Mouse (Mus musculus): ENCODE data around the gene Draxin.
A peak's percentile ranks its signal among the peaks of the same experiment; 100 is the strongest.

Gene Draxin

GRCm38 (mm10) chr4:148114758-148115391 lies 15.6 kb downstream of the Draxin start:
- peak; percentile 73 for DNase-seq (ENCODE audit: low spot score)

- no peak for DNase-seq (ENCODE audit: low spot score)
Observed at GRCm38 (mm10) chr4:148112519-148112918, 18.0 kb downstream of the Draxin start.

DNA sequence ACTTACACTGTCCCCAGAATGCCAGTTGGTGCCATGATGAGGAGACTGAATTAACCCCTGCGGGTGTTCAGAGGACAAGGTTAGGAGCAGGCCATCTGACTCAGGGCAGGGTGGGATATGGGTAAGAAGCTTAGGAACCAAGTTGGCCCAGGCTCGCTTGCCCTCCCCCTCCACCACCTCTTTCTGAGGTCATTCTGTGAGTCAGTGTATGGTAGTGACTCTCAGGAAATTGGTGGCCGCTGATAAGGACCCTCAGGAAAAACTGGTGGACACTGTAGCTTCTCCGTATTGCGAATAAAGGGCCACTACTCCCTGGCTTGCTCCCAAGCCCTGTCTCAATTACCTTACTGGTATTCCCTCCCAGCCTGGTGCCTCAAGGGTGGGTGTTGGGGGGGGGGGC lies 21.3 kb downstream of the Draxin start:
- no peak for DNase-seq (ENCODE audit: low spot score)

- no peak for DNase-seq (ENCODE audit: low spot score)
Observed at GRCm38 (mm10) chr4:148108565-148109100, 21.9 kb downstream of the Draxin start.

GRCm38 (mm10) chr4:148107621-148108291 lies 22.7 kb downstream of the Draxin start:
- no peak for DNase-seq (ENCODE audit: low spot score)

DNA sequence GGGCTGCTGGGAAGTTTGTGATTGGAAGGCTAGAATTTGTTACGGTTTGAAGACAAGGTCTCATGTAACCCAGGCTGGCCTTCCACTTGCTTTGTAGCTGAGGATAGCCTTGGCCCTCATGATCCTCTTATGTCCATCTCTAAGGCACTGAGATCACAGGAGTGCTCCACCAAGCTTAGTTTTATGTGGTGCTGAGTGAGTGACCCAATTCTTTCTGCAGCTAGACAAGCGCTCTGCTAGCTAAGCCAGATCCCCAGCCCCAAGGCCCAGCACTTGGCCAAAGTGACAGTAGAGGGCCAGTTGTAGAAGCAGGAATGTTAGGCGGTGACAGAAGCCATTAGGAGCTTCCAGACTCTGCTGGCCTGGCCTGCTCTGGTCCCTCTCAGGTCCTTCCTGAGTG lies 26.4 kb downstream of the Draxin start:
- no peak for DNase-seq (ENCODE audit: low spot score)

- peak; percentile 54 for DNase-seq (ENCODE audit: low spot score)
Observed at GRCm38 (mm10) chr4:148101801-148102527, 28.5 kb downstream of the Draxin start.

- no peak for DNase-seq (ENCODE audit: low spot score)
Observed at GRCm38 (mm10) chr4:148098666-148099065, 31.8 kb downstream of the Draxin start.

DNA sequence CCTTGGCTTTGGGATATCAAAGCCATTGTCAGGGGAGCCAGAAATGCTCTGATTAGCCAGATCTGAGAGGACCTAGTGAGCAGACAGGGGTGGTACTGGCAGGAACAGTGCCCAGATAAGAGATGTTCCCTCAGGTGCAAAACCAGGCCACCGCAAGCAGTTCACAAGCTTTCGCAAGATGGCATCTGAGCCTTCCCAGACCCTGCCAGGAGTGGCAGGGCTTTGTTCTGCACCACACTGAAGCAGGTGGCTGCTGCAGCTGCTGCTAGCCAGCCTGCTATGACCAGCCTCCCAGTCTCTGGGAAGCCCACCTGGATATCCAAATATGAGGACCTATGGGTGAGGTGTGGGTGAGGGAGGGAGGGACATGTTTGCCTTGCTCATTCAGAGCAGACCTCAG lies 32.6 kb downstream of the Draxin start:
- no peak for DNase-seq (ENCODE audit: low spot score)

- no peak for DNase-seq (ENCODE audit: low spot score)
Observed at GRCm38 (mm10) chr4:148095081-148095480, 35.4 kb downstream of the Draxin start.

DNA sequence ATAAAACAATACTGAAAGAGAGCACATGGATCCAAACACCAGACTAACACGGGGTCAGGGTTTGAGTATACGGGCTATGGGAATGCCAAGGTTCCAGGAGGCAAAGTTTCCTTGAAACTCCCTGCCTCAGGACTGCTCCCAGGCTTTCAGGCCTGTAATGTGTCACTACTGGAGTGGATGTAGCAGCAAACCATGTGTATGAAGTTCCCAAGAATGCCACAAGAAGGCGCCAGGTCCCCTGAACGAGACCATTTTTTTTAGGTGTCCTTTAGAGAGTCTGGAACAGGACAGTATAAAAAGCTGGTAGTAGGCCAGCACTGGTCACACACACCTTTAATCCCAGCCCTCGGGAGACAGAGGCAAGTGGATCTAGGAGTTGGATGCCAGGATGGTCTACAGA lies 36.3 kb downstream of the Draxin start:
- no peak for DNase-seq (ENCODE audit: low spot score)

GRCm38 (mm10) chr4:148092551-148093271 lies 37.8 kb downstream of the Draxin start:
- DNase-seq (ENCODE audit: low spot score): no peak

- no peak for DNase-seq (ENCODE audit: low spot score)
Observed at GRCm38 (mm10) chr4:148091181-148091580, 39.3 kb downstream of the Draxin start.

- no peak for DNase-seq (ENCODE audit: low spot score)
Observed at GRCm38 (mm10) chr4:148089166-148089565, 41.3 kb downstream of the Draxin start.

GRCm38 (mm10) chr4:148087907-148088527 lies 42.5 kb downstream of the Draxin start, which contains the start of gene Agtrap:
Gene Agtrap, minus strand, starts transcription at chr4:148088031.
- peak; percentile 90 for DNase-seq (ENCODE audit: low spot score)

GRCm38 (mm10) chr4:148087091-148087906 lies 43.2 kb downstream of the Draxin start:
- no peak for DNase-seq (ENCODE audit: low spot score)

GRCm38 (mm10) chr4:148085907-148086305 lies 44.6 kb downstream of the Draxin start:
- no peak for DNase-seq (ENCODE audit: low spot score)

DNA sequence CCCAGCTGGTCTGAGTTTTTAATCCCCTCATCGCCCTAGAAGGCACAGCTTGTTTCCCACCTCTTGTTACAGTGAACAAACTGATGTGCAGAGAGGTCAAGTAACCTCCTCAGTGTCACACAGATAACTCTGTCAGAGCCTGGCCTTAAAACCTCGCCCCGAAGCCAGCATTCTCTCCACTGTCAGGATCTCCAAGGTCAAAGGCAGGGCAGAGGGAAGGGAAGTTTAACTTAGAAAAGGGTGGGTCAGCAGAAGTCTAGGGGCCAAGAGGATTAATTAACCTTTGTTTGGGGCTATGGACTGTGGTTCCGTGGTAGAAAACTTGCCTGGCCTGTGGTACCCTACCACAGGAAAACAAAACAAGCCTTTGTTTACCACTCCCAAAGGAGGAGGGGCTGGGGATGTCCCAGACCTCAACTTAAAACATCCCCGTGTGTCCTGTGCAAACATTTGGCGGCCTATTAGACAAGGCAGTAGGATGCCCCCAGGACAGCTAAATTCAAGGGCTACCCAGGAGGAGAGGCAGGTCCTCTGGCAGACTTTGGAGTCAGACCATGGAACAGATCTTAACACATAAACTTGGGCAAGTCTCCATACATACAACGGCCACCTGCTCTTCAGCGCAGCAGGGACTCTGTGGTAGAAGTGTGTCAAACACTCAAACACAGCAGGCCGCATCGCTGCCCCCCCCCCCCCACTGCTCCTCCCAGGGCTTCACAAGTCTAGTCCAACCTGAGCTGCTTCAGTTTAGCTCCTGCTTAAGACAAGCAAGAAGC lies 45.2 kb downstream of the Draxin start:
- no peak for DNase-seq (ENCODE audit: low spot score)

- DNase-seq (ENCODE audit: low spot score): no peak
Observed at GRCm38 (mm10) chr4:148084261-148084714, 46.2 kb downstream of the Draxin start.
